Mouse (Mus musculus) intestine, embryonic 15.5 days (tissue): ENCODE measurements at regions not wholly inside any gene's neighbourhood (a gene's known extent, or its start where the extent isn't known, plus 50 kb on each side); places are given as distances from the start of the nearest gene placed in this dataset.

ENCODE experiments used
- ATAC-seq: fragments of 200-750 bp; cut with Nextera tagmentation; 2 replicates; pipeline ENCODE4 v1.8.0; 2017; ENCODE audit warnings: moderate TSS enrichment, moderate library complexity
- H3K27ac ChIP-seq: fragments of 300-500 bp; sonication (generic); 2 replicates; pipeline ENCODE4 v1.5.1; 2015; ENCODE audit warnings: mild to moderate bottlenecking, inconsistent platforms
- H3K27me3 ChIP-seq: fragments of 300-500 bp; sonication (generic); replicated peaks from 2 replicates; pipeline ENCODE4 v1.6.1; 2015; ENCODE audit warnings: inconsistent platforms
- H3K36me3 ChIP-seq: fragments of 300-500 bp; sonication (generic); 2 replicates; pipeline ENCODE4 v1.6.1; 2015; ENCODE audit warnings: inconsistent platforms
- H3K4me1 ChIP-seq: fragments of 300-500 bp; sonication (generic); replicated peaks from 2 replicates; pipeline ENCODE4 v1.6.1; 2015; ENCODE audit warnings: inconsistent platforms
- H3K4me2 ChIP-seq: fragments of 300-500 bp; sonication (generic); replicated peaks from 2 replicates; pipeline ENCODE4 v1.6.1; 2015; ENCODE audit warnings: mild to moderate bottlenecking, inconsistent platforms
- H3K4me3 ChIP-seq: fragments of 300-500 bp; sonication (generic); replicated peaks from 2 replicates; pipeline ENCODE4 v1.5.1; 2015; ENCODE audit warnings: inconsistent platforms
- H3K9ac ChIP-seq: fragments of 300-500 bp; sonication (generic); 2 replicates; pipeline ENCODE4 v1.6.1; 2015; ENCODE audit warnings: inconsistent platforms
- H3K9me3 ChIP-seq: fragments of 300-500 bp; sonication (generic); 2 replicates; pipeline ENCODE4 v1.6.1; 2016; ENCODE audit warnings: inconsistent platforms
- WGBS: fragments of 180-500 bp; shearing (Covaris S2); methylation state at CpG from one replicate; pipeline ENCODE4 v1.1.7; 2015; 5-methylcytosine and 5-hydroxymethylcytosine counted together

- H3K4me3 ChIP-seq = no peak overlapping the region
- WGBS = 70% methylated on average over 3 of the region's 3 CpGs
- no peak for ATAC-seq
- no peaks in the 10 kb centered on the region for H3K27me3 ChIP-seq
- H3K9me3 ChIP-seq = no peaks in the 10 kb centered on the region
- H3K27ac ChIP-seq = no peak overlapping the region
- H3K4me1 ChIP-seq = no peaks in the 10 kb centered on the region
- no peak overlapping the region for H3K4me2 ChIP-seq
- no peak overlapping the region for H3K9ac ChIP-seq
- H3K36me3 ChIP-seq = no peaks in the 10 kb centered on the region
Observed at GRCm38 (mm10) chr4:70705128-70705752, 170.4 kb upstream of the Megf9 start.

- H3K36me3 ChIP-seq = no peaks in the 10 kb centered on the region
- no peak overlapping the region for H3K4me2 ChIP-seq
- 92% methylated on average over 1 of the region's 1 CpGs for WGBS
- no peaks in the 10 kb centered on the region for H3K4me1 ChIP-seq
- no peaks in the 10 kb centered on the region for H3K9me3 ChIP-seq
- no peak overlapping the region for H3K27ac ChIP-seq
- no peak overlapping the region for H3K9ac ChIP-seq
- H3K4me3 ChIP-seq = no peak overlapping the region
- H3K27me3 ChIP-seq = no peaks in the 10 kb centered on the region
- no peak for ATAC-seq
Observed at GRCm38 (mm10) chr4:70700894-70701293, 166.1 kb upstream of the Megf9 start.

- Histone ChIP-seq H3K4me1 (no peaks in the 10 kb centered on the region), H3K9me3 (no peaks in the 10 kb centered on the region), H3K36me3 (no peaks in the 10 kb centered on the region), H3K4me2 (no peak overlapping the region), H3K27ac (no peak overlapping the region), H3K27me3 (no peaks in the 10 kb centered on the region), H3K4me3 (no peak overlapping the region), H3K9ac (no peak overlapping the region)
- WGBS = 88% methylated on average over 1 of the region's 1 CpGs
- no peak for ATAC-seq
Observed at GRCm38 (mm10) chr4:70664181-70664580, 129.4 kb upstream of the Megf9 start.

GRCm38 (mm10) chr4:70621431-70621837 is 86.6 kb upstream of the Megf9 start:
- WGBS = 37% methylated on average over 2 of the region's 2 CpGs
- Histone ChIP-seq H3K4me2 (no peak overlapping the region), H3K4me1 (no peaks in the 10 kb centered on the region), H3K9me3 (no peaks in the 10 kb centered on the region), H3K27ac (no peak overlapping the region), H3K4me3 (no peak overlapping the region), H3K9ac (no peak overlapping the region), H3K27me3 (no peaks in the 10 kb centered on the region), H3K36me3 (no peaks in the 10 kb centered on the region)
- ATAC-seq = peak; percentile 28; the same call in 1 of the 2 replicates

- Histone ChIP-seq H3K9me3 (no peaks in the 10 kb centered on the region), H3K27me3 (no peaks in the 10 kb centered on the region), H3K4me1 (no peaks in the 10 kb centered on the region), H3K4me2 (no peak overlapping the region), H3K27ac (no peak overlapping the region), H3K36me3 (no peaks in the 10 kb centered on the region), H3K4me3 (no peak overlapping the region), H3K9ac (no peak overlapping the region)
- 85% methylated on average over 8 of the region's 8 CpGs for WGBS
- ATAC-seq = no peak
Observed at GRCm38 (mm10) chr4:70619636-70620287, 85.0 kb upstream of the Megf9 start.

GRCm38 (mm10) chr4:70615794-70616193 is 81.0 kb upstream of the Megf9 start:
- no peak overlapping the region for H3K4me2 ChIP-seq
- H3K9me3 ChIP-seq = no peaks in the 10 kb centered on the region
- 66% methylated on average over 4 of the region's 4 CpGs for WGBS
- no peaks in the 10 kb centered on the region for H3K4me1 ChIP-seq
- H3K27ac ChIP-seq = no peak overlapping the region
- ATAC-seq = no peak
- no peaks in the 10 kb centered on the region for H3K36me3 ChIP-seq
- H3K27me3 ChIP-seq = no peaks in the 10 kb centered on the region
- H3K9ac ChIP-seq = no peak overlapping the region
- no peak overlapping the region for H3K4me3 ChIP-seq

- no peaks in the 10 kb centered on the region for H3K27me3 ChIP-seq
- H3K4me1 ChIP-seq = no peaks in the 10 kb centered on the region
- H3K9me3 ChIP-seq = no peaks in the 10 kb centered on the region
- no peak overlapping the region for H3K9ac ChIP-seq
- no peaks in the 10 kb centered on the region for H3K36me3 ChIP-seq
- no peak overlapping the region for H3K4me3 ChIP-seq
- 80% methylated on average over 5 of the region's 5 CpGs for WGBS
- H3K27ac ChIP-seq = no peak overlapping the region
- ATAC-seq = no peak
- H3K4me2 ChIP-seq = no peak overlapping the region
Observed at GRCm38 (mm10) chr4:70614411-70614810, 79.6 kb upstream of the Megf9 start.

- no peak for ATAC-seq
- 22% methylated on average over 3 of the region's 3 CpGs for WGBS
- H3K4me1 ChIP-seq = no peaks in the 10 kb centered on the region
- H3K36me3 ChIP-seq = no peaks in the 10 kb centered on the region
- H3K27ac ChIP-seq = no peak overlapping the region
- no peaks in the 10 kb centered on the region for H3K9me3 ChIP-seq
- H3K9ac ChIP-seq = no peak overlapping the region
- no peaks in the 10 kb centered on the region for H3K27me3 ChIP-seq
- H3K4me2 ChIP-seq = no peak overlapping the region
- H3K4me3 ChIP-seq = no peak overlapping the region
Observed at GRCm38 (mm10) chr4:70603209-70603852, 68.5 kb upstream of the Megf9 start.

- no peak overlapping the region for H3K4me3 ChIP-seq
- ATAC-seq = 0 out of 2 replicates have a peak, but pooled peaks have one; percentile 59
- no peak overlapping the region for H3K9ac ChIP-seq
- H3K27ac ChIP-seq = no peak overlapping the region
- H3K36me3 ChIP-seq = no peaks in the 10 kb centered on the region
- H3K9me3 ChIP-seq = no peaks in the 10 kb centered on the region
- H3K4me1 ChIP-seq = no peaks in the 10 kb centered on the region
- no peak overlapping the region for H3K4me2 ChIP-seq
- 6% methylated on average over 4 of the region's 4 CpGs for WGBS
- H3K27me3 ChIP-seq = no peaks in the 10 kb centered on the region
Observed at GRCm38 (mm10) chr4:70601301-70601700, 66.5 kb upstream of the Megf9 start.
